Mouse (Mus musculus) c-Kit-negative CD71-positive TER-119-positive erythroid progenitor cells, embryonic 14.5 days (primary cell): ENCODE results near the gene Cers5.
"Not testable (repeated sequence)": the region's sequence is repeated elsewhere in the genome, so short reads cannot be mapped to it uniquely, and the experiment has no call there.

Source experiments
- DNase-seq: peaks from one replicate; pipeline ENCODE4 v3.0.0-alpha.2; 2013; ENCODE audit warnings: low read depth, low spot score

Gene Cers5

DNA sequence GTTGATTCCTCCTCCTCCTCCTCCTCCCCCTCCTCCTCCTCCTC lies at the start of gene Cers5:
Cers5 (minus strand) TSS at position 5 of the 44 bp plus-strand sequence.
- not testable (repeated sequence) for DNase-seq

DNA sequence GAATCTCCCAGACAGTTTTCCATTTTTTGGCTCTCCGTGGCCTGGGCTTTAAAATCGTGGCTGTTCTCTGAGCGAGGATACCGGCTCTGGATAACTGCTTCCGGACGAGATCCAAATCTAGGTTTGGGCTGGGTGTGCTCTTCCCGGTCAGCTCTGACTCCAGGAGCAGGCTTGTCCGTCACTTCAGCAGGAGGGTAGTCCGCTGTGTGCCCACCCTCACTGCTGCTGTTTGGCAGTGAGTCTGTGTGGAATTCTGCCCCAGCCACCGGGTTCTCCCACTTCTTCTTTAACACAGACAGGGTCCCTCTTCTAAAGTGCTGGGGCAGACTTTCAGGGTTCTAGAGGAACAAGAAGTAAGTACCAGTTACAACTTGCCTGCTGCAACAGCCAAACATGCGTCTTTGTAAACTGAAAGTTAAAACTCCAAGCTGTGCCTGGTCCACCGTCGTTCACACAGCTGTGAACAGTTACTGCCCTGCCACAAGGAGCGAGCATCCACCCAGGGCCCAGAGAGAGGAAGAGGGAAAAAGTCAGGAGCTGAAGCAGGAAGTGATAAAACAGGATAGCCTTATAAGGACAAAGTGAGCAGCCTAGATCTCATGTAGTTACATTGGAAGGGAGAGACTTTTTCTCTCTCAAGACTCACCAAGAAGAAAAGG lies 47.1 kb upstream of the Cers5 start:
- no peak for DNase-seq

DNA sequence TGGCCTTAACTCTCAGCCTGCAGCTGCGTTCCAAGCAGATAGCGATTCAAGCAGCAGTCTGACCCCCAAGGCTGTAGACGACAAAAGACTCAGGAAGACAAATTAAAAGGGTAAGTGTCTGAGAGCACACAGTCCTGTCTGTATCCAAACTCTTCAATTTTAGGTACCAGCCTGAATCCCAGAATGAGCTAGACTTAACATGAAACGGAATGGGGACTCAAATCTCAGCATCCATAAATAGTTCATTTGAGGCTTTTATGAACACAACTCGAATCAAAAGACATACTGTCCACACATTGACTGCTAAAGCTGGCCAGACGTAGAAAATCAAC lies 46.4 kb upstream of the Cers5 start:
- no peak for DNase-seq

DNA sequence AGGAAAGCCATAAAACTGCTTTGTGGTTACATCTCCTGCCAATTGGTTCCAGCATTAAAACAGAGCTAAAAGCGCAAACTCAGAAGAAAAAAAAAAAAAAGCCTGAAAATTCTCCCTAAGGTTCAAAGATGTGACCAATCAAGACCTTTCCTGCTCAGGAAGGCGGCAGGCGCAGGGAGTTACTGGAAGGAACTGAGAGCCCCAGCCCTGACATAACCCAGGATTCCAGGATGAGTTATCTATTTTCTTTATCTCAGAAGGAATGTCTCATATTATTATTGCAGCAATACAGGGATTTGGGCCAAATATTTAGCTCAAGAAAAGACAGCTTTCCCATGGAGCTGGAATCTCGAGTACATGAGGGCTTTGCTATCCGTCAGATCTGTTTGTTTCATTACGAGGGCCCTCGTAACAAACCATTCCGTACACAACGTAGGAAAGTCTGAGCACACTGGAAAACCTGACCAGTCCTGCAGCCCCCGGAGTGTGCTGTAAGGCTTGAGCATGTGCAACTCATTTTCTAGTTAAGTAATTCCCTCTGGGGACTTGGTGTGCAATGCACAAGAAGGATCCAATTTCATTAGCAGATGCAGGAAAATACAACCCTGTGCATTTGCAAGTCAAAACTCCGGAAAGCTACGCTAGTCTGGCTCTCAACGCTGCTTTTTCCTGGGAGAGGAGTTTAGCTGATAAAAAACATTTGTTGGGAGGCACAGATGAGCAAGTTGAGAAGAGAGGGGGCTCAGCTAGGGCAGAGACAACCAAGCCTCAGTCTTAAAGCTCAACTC lies 45.8 kb upstream of the Cers5 start:
- DNase-seq, result no peak

DNA sequence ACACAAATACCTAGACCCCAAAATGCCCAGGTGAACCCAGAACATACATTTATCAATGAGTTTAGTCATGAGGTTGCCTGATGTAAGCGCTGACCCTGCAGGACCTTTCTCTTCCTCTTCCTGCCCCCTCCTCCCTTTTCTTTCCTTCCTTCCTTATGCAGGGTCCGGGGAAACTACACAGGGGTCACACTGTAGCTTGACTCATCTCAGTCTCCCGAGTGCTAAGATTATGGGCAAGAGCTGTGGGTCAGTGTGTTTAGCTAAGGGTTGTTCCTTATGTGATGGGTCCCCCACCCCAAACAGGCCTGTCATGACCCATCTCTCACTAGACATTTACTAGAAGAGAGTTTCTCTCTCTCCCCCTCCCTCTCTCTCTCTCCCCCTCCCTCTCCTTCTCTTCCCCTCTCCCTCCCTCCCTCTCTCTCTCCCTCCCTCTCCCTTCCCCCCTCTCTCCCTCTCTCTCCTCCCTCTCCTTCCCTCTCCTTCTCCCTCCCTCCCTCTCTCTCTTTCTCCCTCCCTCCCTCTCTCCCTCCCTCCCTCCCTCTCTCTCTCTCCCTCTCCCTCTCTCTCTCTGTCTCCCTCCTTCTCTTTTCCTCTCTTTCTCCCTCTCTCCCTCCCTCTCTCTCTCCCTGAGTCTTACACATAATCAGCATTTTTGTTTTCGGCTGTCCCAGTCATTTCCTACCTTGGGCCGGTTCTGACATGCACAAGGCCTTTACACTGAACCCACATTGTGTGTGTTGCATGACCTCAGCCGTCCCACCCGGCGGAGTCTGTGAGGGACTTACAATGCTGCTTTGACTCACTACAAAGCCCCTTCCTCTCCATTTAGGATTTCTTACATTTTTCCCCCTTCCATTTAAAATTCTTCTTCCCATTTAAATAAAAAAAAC lies 44.9 kb upstream of the Cers5 start:
- no peak for DNase-seq

DNA sequence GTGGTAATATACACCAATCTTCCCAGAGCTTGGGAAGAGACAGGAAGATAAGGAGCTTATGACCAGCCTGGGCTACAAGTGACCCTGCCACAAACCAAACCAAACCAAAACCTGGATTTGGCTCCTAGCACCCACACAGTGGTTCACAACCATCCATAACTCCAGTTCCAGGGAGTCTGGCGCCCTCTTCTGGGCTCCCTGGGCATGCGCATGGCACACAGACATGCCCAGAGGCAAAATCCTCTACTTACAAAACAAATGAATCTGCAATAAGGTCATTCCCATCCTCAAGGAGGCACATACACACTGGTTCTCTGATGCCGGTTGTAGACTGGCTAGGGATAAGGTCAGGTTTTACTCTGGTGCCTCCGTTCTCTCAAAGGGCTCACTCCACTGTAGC lies 43.3 kb upstream of the Cers5 start:
- DNase-seq, result no peak

DNA sequence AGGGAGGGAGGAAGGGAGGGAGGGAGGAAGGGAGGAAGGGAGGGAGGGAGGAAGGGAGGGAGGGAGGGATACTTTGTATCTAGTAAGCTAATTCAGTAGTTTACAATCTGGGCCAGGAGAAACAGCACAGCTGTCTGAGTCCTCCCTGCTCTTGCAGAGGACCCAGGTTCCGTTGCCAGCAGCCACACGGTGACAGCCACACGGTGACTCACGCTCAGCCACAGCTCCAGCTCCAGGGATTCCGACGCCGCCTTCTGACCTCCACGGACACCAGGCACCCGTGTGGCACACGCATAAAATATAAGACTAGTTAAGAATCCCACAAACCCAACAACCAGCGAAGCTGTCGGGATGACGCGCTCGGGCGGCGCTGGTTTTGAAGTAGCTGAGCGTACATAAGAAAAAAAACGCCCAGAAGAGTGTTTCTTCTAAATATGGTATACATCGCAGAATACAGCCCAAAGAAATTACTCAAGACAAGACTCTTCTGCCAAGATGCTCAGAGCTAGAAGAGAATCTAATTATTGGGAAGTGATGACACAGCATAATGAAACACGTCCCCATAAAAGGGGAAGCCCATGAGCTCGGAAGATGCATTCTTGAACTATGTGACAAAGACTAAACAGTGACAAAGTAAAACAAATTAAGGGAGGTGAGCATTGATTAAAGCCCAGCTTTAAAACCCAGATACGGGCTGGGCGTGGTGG lies 42.0 kb upstream of the Cers5 start:
- no peak for DNase-seq

DNA sequence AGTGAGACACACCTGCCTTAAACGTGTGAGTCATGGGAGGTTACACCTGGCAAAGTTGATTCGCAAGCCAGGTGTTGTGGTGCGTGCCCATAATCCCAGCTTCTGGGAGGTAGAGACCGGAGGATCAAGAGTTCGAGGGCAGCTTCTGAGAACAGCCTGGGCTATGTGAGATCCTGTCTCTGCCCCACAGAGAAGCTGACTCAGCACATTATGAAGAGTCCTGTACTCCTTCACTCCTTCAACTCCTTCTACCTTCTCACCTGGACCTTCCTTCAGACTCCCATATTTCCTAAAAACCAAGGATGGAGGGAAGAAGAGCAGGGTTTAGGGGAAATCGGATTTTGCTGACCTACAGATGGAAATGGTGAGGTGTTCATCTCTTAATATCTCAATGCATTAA lies 41.0 kb upstream of the Cers5 start:
- DNase-seq, result no peak

DNA sequence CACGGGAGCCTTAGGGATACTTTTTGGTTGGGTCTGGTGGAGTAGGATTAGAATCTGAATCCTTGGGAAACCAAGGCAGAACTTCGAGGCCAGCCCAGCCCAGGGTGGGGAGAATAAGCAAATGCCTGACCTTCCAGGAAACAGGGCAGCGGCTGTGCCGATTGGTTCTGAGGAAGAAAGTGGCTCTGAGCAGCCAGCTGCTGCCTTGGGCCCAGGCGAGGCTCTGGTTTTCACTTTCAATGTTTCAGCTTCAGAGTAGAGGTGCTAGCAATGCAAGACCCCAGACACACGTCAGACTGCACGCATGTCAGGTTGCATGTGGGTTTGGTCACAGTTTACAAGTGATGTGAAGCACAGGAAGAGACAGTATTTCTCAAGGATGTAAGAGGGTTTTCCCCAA lies 39.4 kb upstream of the Cers5 start:
- DNase-seq, result no peak

DNA sequence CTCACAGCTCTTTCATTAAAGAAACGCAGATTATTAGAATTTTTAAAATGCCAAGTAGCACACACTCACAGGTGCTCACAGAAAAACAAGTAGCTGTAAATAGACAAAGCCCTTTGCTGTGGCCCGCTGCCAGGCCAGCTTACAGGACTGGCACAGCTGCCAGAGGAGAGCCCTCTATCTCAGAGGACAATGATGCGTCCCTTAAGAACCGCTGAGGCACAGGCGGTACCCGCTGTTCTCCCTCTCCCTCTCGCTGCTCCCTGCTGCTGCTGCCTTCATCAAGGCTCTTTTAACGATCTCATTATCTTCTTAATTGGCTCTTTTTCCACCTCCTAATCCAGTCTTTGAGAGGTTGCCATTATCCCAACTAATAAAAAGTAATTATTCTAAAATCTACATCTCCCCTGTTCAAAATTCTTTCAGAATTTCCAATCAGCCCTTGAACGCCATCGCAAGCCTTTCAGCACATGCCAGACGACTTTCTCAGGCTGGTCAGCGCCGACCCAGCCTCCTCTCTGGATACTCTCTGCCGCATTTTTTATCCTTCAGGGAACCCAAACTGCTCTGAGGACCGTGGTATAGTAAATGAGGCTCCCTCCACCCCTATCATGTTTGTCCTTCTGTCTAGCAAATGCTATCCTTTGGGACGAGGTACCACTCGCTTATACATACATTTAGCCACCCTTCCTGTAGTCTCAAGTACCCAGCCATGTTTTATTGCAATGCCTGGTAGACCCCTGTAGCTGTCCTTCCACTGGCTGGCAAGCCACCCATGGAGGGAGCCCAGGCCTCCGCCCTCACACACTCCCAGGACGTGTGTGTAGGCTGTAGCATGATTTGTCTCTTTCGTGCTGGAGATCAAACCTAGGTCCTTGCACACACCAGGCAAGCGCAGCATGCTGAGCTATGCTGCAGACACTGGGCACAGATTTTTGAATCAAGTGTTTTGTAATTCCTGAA lies 35.4 kb upstream of the Cers5 start:
- DNase-seq, result no peak

DNA sequence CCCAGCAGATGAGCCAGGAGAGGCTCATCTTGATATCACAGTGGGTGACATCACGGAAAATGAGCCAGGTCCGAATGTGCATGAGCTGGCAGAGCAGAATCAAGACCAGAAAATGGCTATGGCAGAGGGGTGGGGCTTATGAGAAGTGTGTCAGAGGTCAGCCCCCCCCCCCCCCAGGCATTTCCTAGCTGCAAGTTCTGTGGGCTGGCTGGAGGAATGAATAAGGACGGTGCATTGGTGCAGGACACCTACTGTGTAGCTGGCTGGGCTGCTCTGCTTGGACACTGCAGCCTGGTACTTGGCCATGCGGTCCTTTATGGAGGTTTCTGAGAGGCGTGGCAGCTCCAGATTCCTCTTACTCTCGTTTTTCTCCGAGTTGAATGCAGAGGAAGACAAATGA lies 33.5 kb upstream of the Cers5 start:
- DNase-seq, result no peak

DNA sequence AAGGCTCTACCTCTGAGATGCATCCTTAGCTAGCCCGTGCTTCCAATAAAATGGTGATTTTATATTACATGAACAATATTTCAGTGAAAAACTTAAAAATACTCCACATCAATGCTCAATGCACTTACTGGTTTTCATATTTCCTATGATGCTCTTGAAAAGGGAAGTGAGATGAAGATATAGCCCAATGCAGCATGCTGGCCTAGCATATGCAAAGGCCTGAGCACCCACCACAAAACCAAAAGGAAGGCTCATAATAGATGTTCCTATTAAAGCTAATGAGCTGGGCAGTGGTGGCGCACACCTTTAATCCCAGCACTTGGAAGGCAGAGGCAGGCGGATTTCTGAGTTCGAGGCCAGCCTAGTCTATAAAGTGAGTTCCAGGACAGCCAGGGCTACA lies 33.0 kb upstream of the Cers5 start:
- DNase-seq, result no peak

DNA sequence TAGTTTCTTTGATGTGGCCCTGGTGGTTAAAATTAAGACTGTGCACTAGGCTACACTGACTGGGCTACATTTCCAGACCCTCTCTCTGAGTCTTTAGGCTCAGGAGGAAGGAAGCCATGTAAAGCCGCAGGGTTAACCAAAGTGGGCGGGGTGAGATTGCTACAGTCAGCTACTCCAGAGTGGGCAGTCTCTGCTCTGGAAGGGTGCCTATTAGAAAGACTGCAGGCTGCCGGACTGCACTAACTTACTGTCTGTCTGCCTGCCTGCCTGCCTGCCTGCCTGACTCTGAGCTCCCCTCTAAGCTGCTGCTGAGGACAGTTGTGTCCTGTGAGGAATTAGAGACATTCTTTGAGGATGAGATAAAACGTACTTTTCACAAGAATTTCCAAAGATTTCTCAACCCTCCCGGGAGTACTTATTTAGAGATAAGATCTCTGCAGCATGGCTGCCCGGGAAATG lies 30.5 kb upstream of the Cers5 start:
- no peak for DNase-seq

DNA sequence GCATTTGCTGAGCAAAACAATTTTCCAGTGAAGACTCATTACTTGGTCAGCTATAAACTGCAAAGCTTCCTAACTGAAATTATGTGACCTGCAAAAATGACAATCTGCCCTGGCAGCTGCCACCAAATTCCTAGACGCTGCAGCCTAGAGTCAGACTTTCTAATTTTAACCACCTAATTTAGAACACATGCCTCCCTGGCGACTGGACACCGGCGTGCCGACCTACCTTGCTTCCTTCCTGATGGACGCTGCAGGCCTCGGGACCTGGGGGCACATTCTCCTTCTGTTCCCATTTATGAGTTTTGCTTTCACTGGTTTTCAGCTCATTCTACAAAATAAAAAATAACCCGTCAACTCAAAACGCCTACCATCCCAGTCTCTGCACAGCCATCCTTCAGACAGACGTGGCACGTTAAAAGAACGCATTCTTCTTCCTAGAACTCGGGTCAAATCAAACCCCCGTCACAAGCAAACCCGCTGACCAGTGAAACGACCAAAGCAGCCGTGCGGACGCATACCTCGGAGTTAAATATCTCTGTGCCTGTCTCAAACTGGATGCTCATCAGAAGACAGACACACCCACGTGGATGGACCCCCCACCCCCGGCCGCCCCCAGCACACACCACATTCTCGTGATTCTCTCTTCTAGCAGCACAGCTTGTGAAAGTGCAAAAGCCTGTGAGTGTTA lies 29.3 kb upstream of the Cers5 start:
- no peak for DNase-seq

DNA sequence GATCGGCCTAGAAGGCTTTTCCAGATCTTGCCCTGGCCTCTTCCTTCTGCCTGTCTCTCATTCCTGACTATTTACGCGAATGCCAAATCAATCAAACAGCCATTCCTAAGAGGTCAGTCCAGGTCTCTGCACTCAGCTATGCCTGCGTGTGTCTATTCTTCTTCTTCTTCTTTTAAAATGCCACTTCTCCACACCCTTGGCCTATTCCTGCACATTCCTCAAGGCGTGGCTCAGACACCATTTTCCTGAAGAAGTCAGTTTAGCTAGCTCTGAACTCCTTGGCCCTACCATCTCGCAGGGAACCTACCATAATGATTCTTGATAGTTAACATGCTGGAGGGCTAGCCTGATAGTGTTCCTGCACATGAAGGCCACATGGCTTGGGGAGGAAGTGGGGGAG lies 27.0 kb upstream of the Cers5 start:
- no peak for DNase-seq

DNA sequence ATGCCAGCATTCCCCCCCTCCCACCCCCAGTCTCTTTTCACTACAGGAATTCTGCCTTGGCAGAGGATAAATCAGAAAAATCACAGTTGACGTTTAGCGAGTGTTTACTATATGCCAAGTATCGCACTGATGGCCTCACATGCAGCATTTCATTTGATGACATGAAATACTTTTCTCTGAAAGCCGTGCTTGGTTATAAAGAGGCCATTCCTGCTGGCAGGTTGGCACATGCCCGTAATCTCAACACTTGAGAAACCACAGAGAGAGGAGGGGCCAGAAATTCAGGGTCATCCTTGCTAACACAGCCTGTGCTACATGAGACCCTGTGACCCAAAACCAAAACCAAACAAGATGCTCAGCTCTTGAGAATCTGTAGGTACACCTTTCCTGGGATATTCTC lies 25.2 kb upstream of the Cers5 start:
- DNase-seq, result no peak

DNA sequence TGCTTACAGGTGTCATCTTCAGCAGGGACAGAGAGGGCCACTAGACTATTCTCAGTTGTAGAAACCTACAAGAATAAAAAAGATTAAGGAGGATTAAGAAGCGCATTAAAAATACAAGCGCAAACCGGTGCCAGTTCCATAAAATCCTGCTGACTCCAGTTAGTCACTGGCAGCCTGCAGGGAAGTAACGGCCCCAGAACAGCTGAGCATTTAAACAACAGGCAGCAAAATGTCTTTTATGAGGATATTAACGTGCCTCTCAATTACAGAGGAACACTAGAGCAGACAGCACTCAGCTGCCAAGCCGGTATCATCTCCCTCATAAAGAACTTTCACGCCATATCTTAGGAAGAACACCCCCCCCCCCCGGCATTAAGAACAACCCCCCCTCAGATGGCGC lies 24.1 kb upstream of the Cers5 start:
- no peak for DNase-seq

DNA sequence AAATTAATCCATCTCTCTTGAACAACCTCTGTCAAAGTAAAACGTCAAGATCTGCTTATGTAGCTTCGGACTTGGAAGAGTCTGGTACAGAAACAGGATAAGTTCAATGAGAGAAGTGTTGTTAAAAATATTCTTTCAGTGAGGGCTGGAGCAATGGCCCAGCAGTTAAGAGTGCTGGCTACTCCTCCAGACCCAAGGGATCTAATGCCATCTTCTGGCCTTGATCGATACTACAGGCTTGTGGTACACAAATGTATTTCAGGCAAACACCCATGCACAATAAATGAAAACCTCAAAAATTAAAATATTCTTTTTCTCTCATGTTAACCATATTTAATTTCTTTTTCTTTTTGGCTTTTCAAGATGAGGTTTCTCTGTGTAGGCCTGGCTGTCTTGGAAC lies 23.4 kb upstream of the Cers5 start:
- DNase-seq, result no peak

DNA sequence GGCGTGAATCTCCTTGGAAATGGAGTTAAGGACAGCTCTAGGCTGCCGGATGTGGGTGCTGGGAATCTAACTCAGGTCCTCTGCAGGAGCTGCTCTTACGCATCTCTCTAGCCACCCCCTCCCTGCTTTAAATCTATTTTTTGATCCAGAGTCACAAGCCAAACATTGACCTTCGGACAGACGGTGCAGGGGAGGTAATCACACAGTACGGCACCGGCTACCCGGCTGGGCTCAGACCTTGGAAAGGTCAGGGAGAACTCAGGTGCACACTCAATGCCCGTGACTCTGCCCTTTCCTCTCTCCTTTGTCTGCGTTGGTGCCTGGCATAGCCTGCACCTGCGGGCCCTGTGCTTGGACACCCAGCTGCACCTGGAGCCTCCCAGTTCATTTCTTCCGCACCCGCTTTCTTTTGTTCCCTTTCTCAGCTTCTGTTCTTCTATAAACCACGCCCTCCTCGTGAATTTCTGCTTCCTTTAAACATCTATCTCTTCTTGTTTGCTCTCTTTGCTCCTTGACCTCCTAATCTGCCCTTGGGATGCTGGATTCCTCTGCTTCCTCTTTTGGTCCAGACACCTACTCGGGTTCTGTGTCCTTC lies 19.6 kb upstream of the Cers5 start:
- DNase-seq, result no peak

DNA sequence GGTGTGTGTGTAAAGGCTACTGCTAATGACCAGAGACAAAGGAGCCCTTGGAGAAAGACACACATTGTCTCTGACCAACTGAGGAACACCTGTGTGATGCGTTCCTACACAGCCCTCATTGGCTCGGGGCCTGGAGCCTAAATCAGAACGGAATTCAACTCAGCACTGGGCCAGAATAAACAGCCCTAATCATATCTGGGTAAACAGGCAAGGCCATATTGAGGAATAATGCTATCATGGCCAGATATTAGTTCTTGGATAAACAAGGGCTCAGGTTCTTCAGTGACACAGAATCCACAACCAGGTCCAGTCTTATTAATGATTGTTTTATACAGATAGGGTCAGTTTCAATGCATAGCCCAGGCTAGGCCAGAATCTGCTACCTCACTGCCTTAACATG lies 18.3 kb upstream of the Cers5 start:
- DNase-seq, result no peak
